Mouse (Mus musculus): ENCODE results near the gene Azi2.

Azi2 gene

DNA sequence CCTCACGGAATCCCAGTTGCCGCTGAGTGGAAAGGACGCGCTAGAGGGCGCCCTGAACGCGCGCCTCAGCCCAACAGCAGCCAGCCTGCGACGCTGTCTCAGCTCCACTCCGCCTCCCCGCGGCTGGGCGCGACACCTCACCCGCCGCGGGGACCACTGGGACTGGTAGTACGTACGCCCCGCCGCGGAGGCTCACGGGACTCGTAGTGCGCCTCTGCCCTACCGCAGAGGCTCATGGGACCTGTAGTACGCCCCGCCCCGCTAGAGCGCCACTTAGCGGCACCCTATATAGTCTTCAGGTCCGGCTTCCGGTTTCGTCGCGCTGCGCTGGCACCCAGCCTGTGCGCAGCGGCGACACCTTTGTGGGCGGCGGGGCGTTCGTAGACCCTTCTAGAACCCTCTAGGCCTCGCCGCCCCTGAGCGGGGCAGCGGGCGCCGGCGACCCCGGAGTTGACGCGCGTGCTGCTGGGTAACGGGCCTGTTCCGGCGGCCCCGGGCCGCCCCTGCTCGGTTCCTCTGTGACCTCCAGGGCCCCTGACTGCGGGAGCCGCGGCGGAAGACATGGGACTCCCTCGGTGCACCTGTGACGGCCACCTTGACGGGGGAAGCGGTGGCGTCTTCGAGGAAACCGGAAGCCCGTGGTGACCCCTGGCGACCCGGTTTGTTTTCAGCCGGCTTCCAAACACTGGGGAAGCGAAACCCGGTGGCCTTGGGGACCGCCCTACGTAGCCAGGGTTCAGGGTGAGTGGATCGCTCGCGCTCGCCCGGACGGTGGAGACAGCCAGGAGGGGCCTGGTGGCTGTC lies at the start of gene Azi2:
Azi2 (plus strand) TSS at position 282 of the 804 bp plus-strand sequence.
- peak; percentile 98 for DNase-seq (ENCODE audit: low read depth, low spot score)

GRCm38 (mm10) chr9:117996631-117997030 lies 43.7 kb upstream of the Azi2 start:
- DNase-seq (ENCODE audit: low read depth, low spot score) = no peak

GRCm38 (mm10) chr9:118001488-118001887 lies 38.8 kb upstream of the Azi2 start:
- DNase-seq (ENCODE audit: low read depth, low spot score) = no peak

- no peak for DNase-seq (ENCODE audit: low read depth, low spot score)
These were observed 36.9 kb upstream of the Azi2 start for GRCm38 (mm10) chr9:118003218-118003886.

- no peak for DNase-seq (ENCODE audit: low read depth, low spot score)
These were observed 36.4 kb upstream of the Azi2 start for GRCm38 (mm10) chr9:118003937-118004336.

DNA sequence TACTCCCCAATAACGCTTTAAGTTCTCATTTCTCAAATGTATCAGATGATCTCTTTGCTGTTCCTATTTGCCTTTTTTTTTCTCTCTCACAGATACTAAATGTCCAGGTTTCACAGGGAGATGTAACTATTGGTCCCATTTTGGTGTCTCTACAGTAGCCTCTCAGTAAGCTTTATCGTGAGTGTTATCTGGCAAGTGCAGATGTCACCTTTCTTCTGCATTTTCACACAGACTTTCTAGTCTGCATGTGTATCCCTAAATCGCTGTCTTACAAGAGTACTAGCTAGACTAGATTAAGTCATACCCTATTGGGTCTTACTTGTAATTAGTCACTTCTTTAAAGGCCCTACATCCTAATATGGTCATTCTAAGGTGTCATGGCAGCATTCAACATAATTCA lies 27.4 kb upstream of the Azi2 start:
- no peak for DNase-seq (ENCODE audit: low read depth, low spot score)

- DNase-seq (ENCODE audit: low read depth, low spot score) = no peak
These were observed 15.3 kb upstream of the Azi2 start for GRCm38 (mm10) chr9:118024966-118025365.

GRCm38 (mm10) chr9:118029490-118029889 lies 10.8 kb upstream of the Azi2 start:
- DNase-seq (ENCODE audit: low read depth, low spot score) = no peak

DNA sequence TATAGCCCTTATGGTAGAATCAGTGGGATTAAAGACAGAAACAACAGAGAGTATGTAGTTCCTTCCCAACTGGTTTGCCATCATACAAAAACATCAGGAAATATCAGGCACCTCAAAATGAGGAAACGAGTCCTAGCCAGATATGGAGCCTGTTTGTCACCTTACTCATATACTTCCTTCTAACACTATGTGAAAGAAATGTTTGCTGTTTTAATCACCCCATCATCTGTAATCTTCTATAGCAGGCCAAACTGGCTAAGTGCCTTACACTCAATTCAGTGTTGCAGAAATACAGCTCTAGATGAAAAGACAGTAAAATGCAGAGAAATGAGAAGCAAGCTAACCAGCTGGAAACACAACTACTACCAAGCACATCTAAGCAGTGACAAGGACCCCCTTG lies 10.0 kb upstream of the Azi2 start:
- DNase-seq (ENCODE audit: low read depth, low spot score) = no peak

DNA sequence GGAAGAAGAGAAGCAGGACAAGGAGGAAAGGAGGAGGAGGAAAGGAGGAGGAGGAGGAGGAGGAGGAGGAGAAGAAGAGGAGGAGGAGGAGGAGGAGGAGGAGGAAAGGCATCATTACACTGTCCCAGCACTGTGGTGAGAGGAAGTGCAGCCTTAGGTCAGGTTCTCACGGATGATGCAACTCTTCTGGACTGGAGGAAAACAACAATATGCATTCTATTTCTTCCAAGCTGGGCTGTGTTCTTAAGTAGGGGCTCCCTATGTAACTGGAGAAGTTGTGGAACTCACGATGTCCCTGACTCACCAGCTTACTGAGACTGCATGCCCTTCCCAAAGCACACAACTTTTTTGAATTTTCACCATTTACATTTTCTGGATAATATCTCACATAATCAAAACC lies 8.6 kb upstream of the Azi2 start:
- no peak for DNase-seq (ENCODE audit: low read depth, low spot score)

DNA sequence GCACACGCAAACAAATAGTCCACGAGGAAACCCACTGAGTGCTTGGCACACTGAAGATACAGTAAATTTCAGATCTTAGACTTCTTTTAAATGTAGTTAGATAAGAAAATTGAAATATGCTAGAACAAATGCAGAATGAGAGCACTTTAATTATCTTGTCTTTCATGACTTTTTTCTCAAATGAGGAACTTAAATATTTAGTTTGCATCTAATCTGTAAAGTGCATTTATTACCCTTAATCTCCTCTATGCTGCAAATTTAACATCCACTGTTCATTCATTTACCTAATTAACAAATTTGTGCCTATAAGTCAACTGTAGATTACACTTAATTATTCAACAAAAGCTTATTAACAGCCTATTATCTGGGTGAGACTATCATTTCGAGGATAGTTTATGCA lies 5.3 kb upstream of the Azi2 start:
- no peak for DNase-seq (ENCODE audit: low read depth, low spot score)

DNA sequence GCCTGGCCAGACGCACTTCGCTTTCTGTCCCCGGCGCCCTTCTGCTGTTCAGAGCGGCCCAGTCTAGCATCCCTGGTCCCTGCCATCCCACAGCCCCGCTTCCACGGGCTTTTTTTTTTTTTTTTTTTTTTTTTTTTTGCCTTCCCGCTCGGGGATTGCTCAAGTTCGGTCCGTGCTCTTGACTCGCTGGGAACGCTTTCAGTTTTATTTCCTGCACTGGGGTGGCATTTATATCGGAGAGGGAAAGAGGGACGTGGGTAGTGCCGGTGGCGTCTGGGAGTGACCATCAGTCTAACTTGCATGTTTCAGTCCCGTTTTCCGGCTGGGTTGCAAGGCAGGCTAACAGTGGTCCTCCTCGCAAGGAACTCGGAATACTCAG lies 712 bp downstream of the Azi2 start:
- no peak for DNase-seq (ENCODE audit: low read depth, low spot score)

DNA sequence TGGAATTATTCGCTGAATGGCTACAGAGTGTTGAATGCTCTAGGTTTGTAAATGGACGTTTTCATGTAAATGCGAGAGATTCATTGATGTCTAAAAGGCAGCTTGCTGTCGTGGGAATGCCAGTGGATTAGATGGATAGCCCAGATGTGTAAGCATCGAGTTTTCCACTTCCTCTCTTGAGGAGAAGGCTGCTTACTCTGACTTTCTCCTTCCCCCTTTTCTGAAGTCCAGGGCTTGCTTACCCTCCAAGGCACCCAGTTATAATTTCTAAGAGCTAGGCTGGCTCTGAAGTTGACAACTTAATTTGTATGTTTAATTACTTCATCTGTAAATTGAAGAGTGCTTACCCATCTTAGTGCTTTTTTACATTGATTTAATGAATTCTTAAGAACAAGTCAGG lies 1.3 kb downstream of the Azi2 start:
- no peak for DNase-seq (ENCODE audit: low read depth, low spot score)

DNA sequence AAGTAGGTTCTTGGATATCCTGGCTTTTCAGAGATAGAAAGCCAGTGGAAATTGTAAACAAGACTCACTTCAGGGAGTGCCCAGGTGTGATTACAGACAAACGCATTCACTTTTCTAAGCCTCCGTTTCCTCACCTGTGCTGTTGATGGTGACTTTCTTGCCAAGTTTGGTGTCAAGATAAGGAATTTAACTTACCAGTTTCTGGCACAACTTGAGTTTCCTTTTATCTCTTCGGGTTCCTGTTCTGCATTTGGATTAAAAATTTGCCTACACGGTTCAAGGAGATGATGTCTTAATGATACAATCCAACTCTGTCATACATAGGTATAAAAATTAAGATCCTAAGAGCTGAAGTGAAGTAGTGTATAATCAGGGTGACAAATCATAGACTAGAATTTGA lies 2.4 kb downstream of the Azi2 start:
- DNase-seq (ENCODE audit: low read depth, low spot score) = no peak

DNA sequence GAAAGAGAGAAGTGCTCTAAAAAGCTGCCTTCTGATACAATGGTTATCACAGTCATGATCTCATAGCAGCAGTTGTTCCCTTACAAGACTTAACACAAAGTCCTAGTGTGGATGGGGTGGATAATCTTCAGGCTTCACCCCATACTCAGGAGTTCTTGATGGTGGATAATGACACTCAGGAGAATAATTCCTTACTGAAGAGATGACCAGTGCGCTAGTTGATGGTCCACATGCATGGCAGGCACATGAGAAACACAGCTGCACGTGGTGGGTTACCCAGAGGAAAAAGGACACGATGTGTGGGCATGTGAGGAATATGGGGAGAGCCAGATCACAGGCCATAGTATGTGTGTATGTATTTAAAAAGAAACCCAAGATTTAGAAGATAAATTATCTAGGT lies 3.3 kb downstream of the Azi2 start:
- no peak for DNase-seq (ENCODE audit: low read depth, low spot score)

DNA sequence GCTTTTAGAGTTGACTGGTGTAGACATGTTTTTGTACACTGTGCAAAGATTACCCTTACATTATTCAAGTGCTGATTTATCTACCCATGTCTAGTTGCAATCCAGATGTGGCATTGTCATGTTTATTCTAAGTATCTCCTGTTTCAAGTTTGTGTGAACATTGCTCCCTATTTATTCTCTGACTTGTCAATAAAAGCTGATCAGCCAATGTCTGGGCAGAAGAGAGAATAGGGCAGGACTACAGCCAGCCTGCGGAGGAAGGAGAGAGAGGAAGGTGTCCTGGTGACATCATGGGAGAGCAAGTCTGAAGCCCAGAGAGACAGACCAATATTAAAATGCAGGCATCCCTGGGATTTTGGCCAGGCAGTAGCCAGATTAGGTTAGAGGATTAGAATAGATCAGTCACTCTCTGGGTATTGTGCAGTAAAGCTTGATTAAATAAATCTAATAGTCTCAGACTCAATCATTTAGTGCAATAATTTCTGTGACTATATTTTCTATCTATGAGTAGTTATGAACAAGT lies 4.8 kb downstream of the Azi2 start:
- DNase-seq (ENCODE audit: low read depth, low spot score) = no peak

GRCm38 (mm10) chr9:118053286-118053685 lies 13.0 kb downstream of the Azi2 start:
- DNase-seq (ENCODE audit: low read depth, low spot score) = peak; percentile 14

- no peak for DNase-seq (ENCODE audit: low read depth, low spot score)
These were observed 18.8 kb downstream of the Azi2 start for GRCm38 (mm10) chr9:118059101-118059500.

- DNase-seq (ENCODE audit: low read depth, low spot score) = peak; percentile 16
These were observed 30.1 kb downstream of the Azi2 start for GRCm38 (mm10) chr9:118070442-118070841.

- no peak for DNase-seq (ENCODE audit: low read depth, low spot score)
These were observed 31.0 kb downstream of the Azi2 start for GRCm38 (mm10) chr9:118071337-118071736.

GRCm38 (mm10) chr9:118072101-118072500 lies 31.8 kb downstream of the Azi2 start:
- DNase-seq (ENCODE audit: low read depth, low spot score) = no peak

GRCm38 (mm10) chr9:118073358-118073757 lies 33.1 kb downstream of the Azi2 start:
- DNase-seq (ENCODE audit: low read depth, low spot score) = no peak
